Mouse (Mus musculus) forebrain, embryonic 11.5 days (tissue): Measurements from ENCODE around the gene Cntd1. TPM values are rescaled to one million over a fixed set of nuclear protein-coding genes. Genes with fewer than 3 reads are reported as not detected.

Experiments used
- ATAC-seq: fragments of 200-750 bp; cut with Nextera tagmentation; replicated peaks from 2 replicates; pipeline ENCODE4 v1.8.0; 2017; ENCODE audit warnings: moderate TSS enrichment; ENCODE audit not compliant: low FRiP score
- DNase-seq: peaks from one replicate; pipeline ENCODE4 v3.0.0-alpha.2; 2017; ENCODE audit warnings: low spot score
- H3K27ac ChIP-seq: fragments of 300-500 bp; sonication (generic); 2 replicates; pipeline ENCODE4 v1.5.1; 2014; ENCODE audit warnings: low read depth, low read length
- H3K27me3 ChIP-seq: fragments of 300-500 bp; sonication (generic); 2 replicates; pipeline ENCODE4 v1.6.1; 2014; ENCODE audit warnings: mild to moderate bottlenecking, low read length, mixed read lengths; ENCODE audit not compliant: control insufficient read depth, insufficient read depth
- H3K36me3 ChIP-seq: fragments of 300-500 bp; sonication (generic); 2 replicates; pipeline ENCODE4 v1.6.1; 2014; ENCODE audit warnings: mild to moderate bottlenecking, low read length, moderate library complexity, mixed read lengths; ENCODE audit not compliant: control insufficient read depth, insufficient read depth
- H3K4me1 ChIP-seq: fragments of 300-500 bp; sonication (generic); replicated peaks from 2 replicates; pipeline ENCODE4 v1.6.1; 2014; ENCODE audit warnings: low read length, mixed read lengths; ENCODE audit not compliant: control insufficient read depth, insufficient read depth
- H3K4me2 ChIP-seq: fragments of 300-500 bp; sonication (generic); 2 replicates; pipeline ENCODE4 v1.6.1; 2014; ENCODE audit warnings: low read depth, mild to moderate bottlenecking, low read length, moderate library complexity, mixed read lengths; ENCODE audit not compliant: severe bottlenecking
- H3K4me3 ChIP-seq: fragments of 300-500 bp; sonication (generic); 2 replicates; pipeline ENCODE4 v1.5.1; 2014; ENCODE audit warnings: low read depth, low read length
- H3K9ac ChIP-seq: fragments of 300-500 bp; sonication (generic); 2 replicates; pipeline ENCODE4 v1.6.1; 2014; ENCODE audit warnings: low read length
- H3K9me3 ChIP-seq: fragments of 300-500 bp; sonication (generic); 2 replicates; pipeline ENCODE4 v1.6.1; 2016; ENCODE audit warnings: low read length, mixed read lengths; ENCODE audit not compliant: control insufficient read depth
- WGBS: fragments of 180-500 bp; shearing (Covaris S2); extraction: QIAGEN DNeasy Blood & Tissue Kit; methylation state at CpG from one replicate; pipeline ENCODE4 v1.1.7; 2014; 5-methylcytosine and 5-hydroxymethylcytosine counted together
- polyA plus RNA-seq: library from polyadenylated mRNA; unstranded; fragments of >200 nt; fragmentation: Nextera tagmentation; extraction: Ambion mirVana; gene quantifications from 2 replicates; pipeline ENCODE4 v1.2.1, GENCODE M21; 2014

Gene Cntd1
- polyA plus RNA-seq, 1 experiment from 2014 or later: 2.0 TPM

GRCm38 (mm10) chr11:101248258-101248994 is 30.4 kb upstream of the Cntd1 start:
- no peak overlapping the region for H3K9ac ChIP-seq
- peak; percentile 71 for DNase-seq
- WGBS: 34% methylated on average over 14 of the region's 14 CpGs
- H3K27me3 ChIP-seq: peaks cover 15% of the 10 kb centered on the region
- no peak overlapping the region for H3K4me2 ChIP-seq
- H3K27ac ChIP-seq: no peak overlapping the region
- no peaks in the 10 kb centered on the region for H3K36me3 ChIP-seq
- no peaks in the 10 kb centered on the region for H3K9me3 ChIP-seq
- H3K4me3 ChIP-seq: no peak overlapping the region
- ATAC-seq: no peak
- peaks cover 4% of the 10 kb centered on the region; the same call in 1 of the 2 replicates for H3K4me1 ChIP-seq

GRCm38 (mm10) chr11:101251031-101251430 is 27.8 kb upstream of the Cntd1 start:
- WGBS: 76% methylated on average over 2 of the region's 2 CpGs
- Histone ChIP-seq H3K4me2 (no peak overlapping the region), H3K9me3 (no peaks in the 10 kb centered on the region), H3K27me3 (peaks cover 9% of the 10 kb centered on the region), H3K4me1 (peaks cover 4% of the 10 kb centered on the region; the same call in 1 of the 2 replicates), H3K4me3 (no peak overlapping the region), H3K27ac (no peak overlapping the region), H3K36me3 (no peaks in the 10 kb centered on the region), H3K9ac (no peak overlapping the region)
- DNase-seq (no peak), ATAC-seq (no peak)

- no peak for ATAC-seq
- no peak overlapping the region for H3K27ac ChIP-seq
- WGBS: 14% methylated on average over 7 of the region's 7 CpGs
Observed at GRCm38 (mm10) chr11:101252941-101253340, 25.9 kb upstream of the Cntd1 start.

GRCm38 (mm10) chr11:101253613-101254389 is 25.0 kb upstream of the Cntd1 start, which contains the start of gene Vps25:
Gene Vps25 (plus strand): TSS chr11:101253707.
- Histone ChIP-seq H3K4me3 (peak within 1 kb of the TSS; percentile 83), H3K27ac (peak within 1 kb of the TSS; percentile 80), H3K4me2 (peak within 1 kb of the TSS; percentile 71), H3K27me3 (no peaks in the 10 kb centered on the region), H3K4me1 (no peaks in the 10 kb centered on the region; the same call in 1 of the 2 replicates), H3K36me3 (no peaks in the 10 kb centered on the region), H3K9ac (peak within 1 kb of the TSS; percentile 91), H3K9me3 (no peaks in the 10 kb centered on the region)
- DNase-seq (peak; percentile 89), ATAC-seq (peak; percentile 71)
- under 1% methylated on average over 39 of the region's 40 CpGs for WGBS

More at GRCm38 (mm10) chr11:101252941-101253340, 25.9 kb upstream of the Cntd1 start:
- Histone ChIP-seq H3K4me3 (peak overlapping the region; percentile 83), H3K4me1 (no peaks in the 10 kb centered on the region; the same call in 1 of the 2 replicates), H3K9ac (peak overlapping the region; percentile 91), H3K4me2 (peak overlapping the region; percentile 71), H3K9me3 (no peaks in the 10 kb centered on the region), H3K36me3 (no peaks in the 10 kb centered on the region), H3K27me3 (no peaks in the 10 kb centered on the region; the same call in 1 of the 2 replicates)
- DNase-seq: no peak

GRCm38 (mm10) chr11:101255826-101256775 is 22.7 kb upstream of the Cntd1 start:
- no peak overlapping the region for H3K9ac ChIP-seq
- peaks cover 1% of the 10 kb centered on the region; the same call in 1 of the 2 replicates for H3K27me3 ChIP-seq
- no peaks in the 10 kb centered on the region for H3K9me3 ChIP-seq
- ATAC-seq (no peak), DNase-seq (no peak)
- no peaks in the 10 kb centered on the region for H3K36me3 ChIP-seq
- H3K4me1 ChIP-seq: peaks cover 14% of the 10 kb centered on the region; the same call in 1 of the 2 replicates
- no peak overlapping the region for H3K4me3 ChIP-seq
- no peak overlapping the region for H3K27ac ChIP-seq
- WGBS: 92% methylated on average over 13 of the region's 13 CpGs
- no peak overlapping the region for H3K4me2 ChIP-seq

GRCm38 (mm10) chr11:101259261-101259712 is 19.5 kb upstream of the Cntd1 start:
- peaks cover 27% of the 10 kb centered on the region for H3K4me1 ChIP-seq
- H3K4me3 ChIP-seq: no peak overlapping the region
- no peaks in the 10 kb centered on the region for H3K36me3 ChIP-seq
- H3K27ac ChIP-seq: peak overlapping the region; percentile 46; the same call in 1 of the 2 replicates
- no peaks in the 10 kb centered on the region for H3K9me3 ChIP-seq
- H3K4me2 ChIP-seq: peak overlapping the region; percentile 99; the same call in 1 of the 2 replicates
- peaks cover 26% of the 10 kb centered on the region for H3K27me3 ChIP-seq
- no peak for ATAC-seq
- H3K9ac ChIP-seq: no peak overlapping the region; the same call in 1 of the 2 replicates
- WGBS: 53% methylated on average over 6 of the region's 6 CpGs
- no peak for DNase-seq

GRCm38 (mm10) chr11:101259948-101260825 is 18.6 kb upstream of the Cntd1 start, which contains the start of gene Wnk4:
Gene Wnk4 (plus strand): TSS chr11:101260567.
- Histone ChIP-seq H3K4me3 (peak within 1 kb of the TSS; percentile 47), H3K27ac (peak within 1 kb of the TSS; percentile 46; the same call in 1 of the 2 replicates), H3K9ac (peak within 1 kb of the TSS; percentile 76), H3K4me1 (peaks cover 32% of the 10 kb centered on the region), H3K36me3 (no peaks in the 10 kb centered on the region), H3K4me2 (peak within 1 kb of the TSS; percentile 99), H3K9me3 (no peaks in the 10 kb centered on the region), H3K27me3 (peaks cover 33% of the 10 kb centered on the region)
- ATAC-seq: peak; percentile 79
- under 1% methylated on average over 41 of the region's 43 CpGs for WGBS
- DNase-seq: peak; percentile 85
